Mouse (Mus musculus): ENCODE results near the gene Sept10.

DNA sequence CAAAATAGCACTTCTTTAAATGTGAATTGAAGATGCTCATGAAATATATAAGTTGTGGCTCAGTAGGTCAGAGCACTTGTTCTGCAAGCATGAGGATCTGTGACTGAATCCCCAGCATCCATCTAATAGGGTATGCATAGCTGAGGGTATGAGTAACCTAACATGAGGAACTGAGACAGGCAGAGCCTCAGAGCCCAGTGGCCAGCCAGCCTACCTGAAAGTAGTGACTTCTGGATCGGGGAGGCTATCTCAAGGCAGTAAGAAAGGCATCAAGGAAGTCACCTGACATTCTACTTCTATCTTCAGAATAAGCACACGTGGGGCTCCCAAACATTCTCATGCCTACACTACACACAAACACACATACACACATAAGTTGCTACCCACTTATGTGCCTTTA is 3.5 kb upstream of the Sept10 start:
- no peak for TF ChIP-seq POLR2A (IDR thresholded peaks at IDR 0.05; ENCODE audit: low read depth, low read length)
- TF ChIP-seq CTCF (IDR thresholded peaks at IDR 0.05; ENCODE audit: extremely low read depth, insufficient read length, insufficient replicate concordance, low read depth, low read length), result no peak
